Mouse (Mus musculus) layer of hippocampus, adult 2 months (tissue): ENCODE results near the gene Slc1a6. TPM values are rescaled to one million over a fixed set of nuclear protein-coding genes. Genes with fewer than 3 reads are reported as not detected.
"Not testable (repeated sequence)": the region's sequence is repeated elsewhere in the genome, so short reads cannot be mapped to it uniquely, and the experiment has no call there.

ENCODE experiments used
- DNase-seq, 2 experiments: peaks; one replicate each; pipeline ENCODE4 v3.0.0; 2022; ENCODE audit warnings: low spot score in 2 of 2
- H3K27ac ChIP-seq: fragments of 200-600 bp; 2 replicates; pipeline ENCODE4 v1.8.1; 2022
- H3K4me3 ChIP-seq: fragments of 200-600 bp; 2 replicates; pipeline ENCODE4 v1.8.1; 2022; ENCODE audit warnings: mild to moderate bottlenecking
- CTCF ChIP-seq: fragments of 200-600 bp; conservative IDR thresholded peaks from 2 replicates; pipeline ENCODE4 v1.8.1; 2022; ENCODE audit warnings: antibody characterized with exemption, mild to moderate bottlenecking, moderate library complexity
- total RNA-seq, 2 experiments: library from RNA; stranded (reverse); gene quantifications; 2 replicates each; pipeline ENCODE4 v1.2.3; 2021

Gene Slc1a6
- total RNA-seq, 2 experiments from 2014 or later: 11.0 to 11.5 TPM

DNA sequence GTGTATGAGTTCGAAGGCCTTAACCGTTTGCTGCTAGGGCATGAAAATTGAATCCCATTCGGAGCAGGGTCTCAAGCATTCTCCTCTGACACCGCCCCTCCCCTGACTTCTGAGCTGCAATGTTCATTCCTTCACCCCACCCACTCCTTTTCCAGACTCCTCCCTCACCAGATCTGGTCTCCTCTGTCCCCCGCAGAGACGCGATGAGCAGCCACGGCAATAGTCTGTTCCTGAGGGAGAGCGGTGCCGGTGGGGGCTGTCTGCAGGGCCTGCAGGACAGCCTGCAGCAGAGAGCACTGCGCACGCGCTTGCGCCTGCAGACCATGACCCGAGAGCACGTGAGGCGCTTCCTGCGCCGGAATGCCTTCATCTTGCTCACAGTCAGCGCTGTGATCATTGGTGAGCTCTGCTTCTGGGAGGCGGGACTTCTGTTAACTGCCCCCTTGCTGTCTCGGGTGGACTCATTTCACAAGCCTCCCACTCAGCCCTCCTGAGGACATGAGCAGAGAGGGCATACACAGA is 7.3 kb downstream of the Slc1a6 start:
- Histone ChIP-seq H3K27ac (peak overlapping the region; percentile 86), H3K4me3 (peak overlapping the region; percentile 73)
- TF ChIP-seq CTCF: no peak; the same call in 1 of the 2 replicates
- DNase-seq: peak; percentile 86 to 92

DNA sequence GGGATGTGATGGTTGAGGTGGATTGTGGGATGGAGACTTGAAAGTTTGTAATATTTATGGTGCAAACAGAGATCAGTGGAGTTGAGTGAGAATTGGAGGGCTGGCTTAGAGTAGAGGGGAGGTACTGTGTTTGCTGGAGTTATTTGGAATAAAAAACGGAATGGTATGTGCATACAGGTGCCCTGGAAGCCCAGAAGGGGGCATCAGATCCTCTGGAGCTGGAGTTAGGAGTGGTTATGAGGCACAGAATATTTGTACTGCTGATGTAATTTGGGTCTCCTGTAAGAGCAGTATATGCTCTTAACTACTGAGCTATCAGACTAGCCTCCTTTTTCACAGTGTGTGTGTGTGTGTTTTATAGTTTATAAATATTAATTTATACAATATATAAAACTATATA is 10.3 kb downstream of the Slc1a6 start:
- Histone ChIP-seq H3K4me3 (no peak overlapping the region), H3K27ac (no peak overlapping the region)
- no peak for DNase-seq
- peak; percentile 60 for TF ChIP-seq CTCF

DNA sequence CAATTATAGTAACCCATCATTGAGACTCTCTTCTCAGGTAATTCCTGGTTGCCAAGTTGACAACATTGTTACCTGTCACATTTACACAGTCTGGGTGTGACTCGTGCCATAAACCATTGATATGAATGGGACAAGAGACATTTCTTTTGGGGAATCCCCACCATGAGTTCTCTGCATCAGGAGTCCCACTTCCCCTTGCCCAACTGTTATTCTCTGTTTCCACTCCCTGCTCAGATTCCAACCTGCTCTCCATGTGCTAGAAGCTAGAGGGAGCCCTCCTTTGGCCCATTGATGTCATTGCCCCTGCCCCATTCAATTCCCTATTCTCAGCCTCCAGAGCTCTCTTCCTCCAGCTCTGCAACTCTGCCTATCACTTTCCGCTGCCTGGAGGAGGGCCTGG is 21.2 kb downstream of the Slc1a6 start:
- H3K4me3 ChIP-seq: no peak overlapping the region
- TF ChIP-seq CTCF: 0 out of 2 replicates have a peak, but pooled peaks have one; percentile 9
- DNase-seq: no peak
- H3K27ac ChIP-seq: no peak overlapping the region

DNA sequence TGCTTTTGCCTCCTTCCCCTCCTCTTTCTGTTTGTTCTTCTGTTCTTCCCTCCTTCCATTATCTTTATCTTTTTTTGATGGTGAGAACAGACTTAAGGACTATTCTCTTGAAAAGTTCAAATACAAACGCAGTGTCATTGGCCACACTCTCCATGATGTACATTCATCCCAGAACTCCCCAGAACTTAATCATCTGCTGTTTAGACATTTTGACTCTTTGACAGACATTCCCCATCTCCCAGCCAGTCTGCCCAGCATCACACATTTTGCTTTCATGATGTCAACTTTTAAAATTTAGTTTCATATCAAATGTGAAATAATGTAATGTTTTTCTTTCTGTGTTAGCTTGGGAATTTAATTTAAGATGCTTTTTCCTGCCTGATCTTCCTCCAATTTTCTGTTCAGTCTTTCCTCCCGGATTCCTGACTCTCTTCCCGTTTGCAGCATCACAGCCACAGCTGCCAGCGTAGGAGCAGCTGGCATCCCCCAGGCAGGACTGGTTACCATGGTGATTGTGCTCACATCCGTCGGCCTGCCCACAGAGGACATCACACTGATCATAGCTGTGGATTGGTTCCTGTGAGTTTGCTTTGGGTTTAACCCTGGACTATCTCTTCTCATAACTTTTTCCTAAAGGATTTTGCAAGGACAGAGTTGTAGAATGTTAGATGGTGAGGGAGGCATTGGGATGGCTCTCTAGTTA is 32.2 kb downstream of the Slc1a6 start:
- Histone ChIP-seq H3K4me3 (peak overlapping the region; percentile 9; the same call in 1 of the 2 replicates), H3K27ac (peak overlapping the region; percentile 80)
- peak; percentile 71 to 84 for DNase-seq
- no peak for TF ChIP-seq CTCF

DNA sequence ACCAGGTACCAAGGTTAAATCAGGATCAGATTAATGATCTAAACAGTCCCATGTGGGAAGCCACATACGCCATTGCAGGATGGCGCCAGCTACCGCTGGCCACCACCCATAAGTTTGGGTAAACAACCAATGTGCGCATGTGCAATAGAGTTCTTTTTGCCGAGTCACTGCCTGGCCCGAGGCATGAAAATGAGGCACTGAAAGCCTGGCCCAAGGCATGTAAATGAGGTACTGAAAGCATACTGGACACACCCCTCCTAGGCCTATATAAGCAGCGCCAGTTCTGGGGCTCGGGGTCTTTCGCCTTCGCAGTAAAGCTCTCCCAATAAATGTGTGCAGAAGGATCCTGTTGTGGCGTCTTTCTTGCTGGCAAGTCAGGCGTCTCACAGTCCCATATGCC is 60.2 kb downstream of the Slc1a6 start:
- DNase-seq, H3K4me3 ChIP-seq, H3K27ac ChIP-seq: not testable (repeated sequence)

DNA sequence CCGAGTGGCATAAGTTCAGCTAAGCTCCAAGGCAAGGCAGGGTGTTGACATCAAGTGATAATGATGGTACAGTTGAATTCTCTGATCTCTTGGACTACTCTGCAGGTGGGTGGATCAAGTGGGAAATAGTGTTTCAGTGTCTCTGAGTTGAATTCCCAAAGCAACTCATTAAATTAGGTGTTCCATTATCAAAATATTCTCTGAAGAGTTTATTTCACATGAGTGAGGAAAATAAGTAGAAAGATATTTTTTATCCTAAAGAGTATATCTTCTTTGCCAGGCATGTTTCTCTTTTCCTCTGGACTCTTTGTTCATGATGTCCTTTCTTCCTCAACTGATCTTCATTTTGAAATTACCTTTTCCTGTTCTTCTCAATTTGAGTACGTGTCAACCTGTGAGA is 71.8 kb downstream of the Slc1a6 start, which contains the start of gene Olfr1356:
Olfr1356 (minus strand) TSS at position 101 of the 400 bp plus-strand sequence.
- Histone ChIP-seq H3K27ac (no peak within 1 kb of the TSS), H3K4me3 (no peak within 1 kb of the TSS)
- no peak for TF ChIP-seq CTCF
- no peak for DNase-seq

Other genes with a start within 250 kb of the Slc1a6 start
- gene Ilvbl, start 206.2 kb upstream of the Slc1a6 start, total RNA-seq: 10 to 100 TPM; 27.8 to 30.2 TPM
- 1 to 10 TPM; 6.3 TPM for gene Syde1, start 188.5 kb upstream of the Slc1a6 start, total RNA-seq
- not detected for gene Olfr1357, start 162.4 kb upstream of the Slc1a6 start, total RNA-seq
- gene Casp14, start 62.2 kb upstream of the Slc1a6 start, total RNA-seq: not detected
- gene Ccdc105, start 27.4 kb upstream of the Slc1a6 start, total RNA-seq: under 1 TPM; 0.81 to 0.84 TPM
- under 1 TPM in 1 of 2 experiments, not detected in 1; 0.13 TPM for gene Olfr1356, start 71.7 kb downstream of the Slc1a6 start, total RNA-seq
- gene Olfr1355, start 95.0 kb downstream of the Slc1a6 start, total RNA-seq: not detected
- gene Olfr1354, start 132.7 kb downstream of the Slc1a6 start, total RNA-seq: not detected
- gene Olfr8, start 170.1 kb downstream of the Slc1a6 start, total RNA-seq: not detected
- gene Olfr1353, start 182.8 kb downstream of the Slc1a6 start, total RNA-seq: not detected
- gene Olfr1352, start 200.6 kb downstream of the Slc1a6 start, total RNA-seq: not detected
- not detected for gene Olfr1351, start 232.0 kb downstream of the Slc1a6 start, total RNA-seq
- not detected for gene Olfr57, start 248.2 kb downstream of the Slc1a6 start, total RNA-seq